7 mouse cellular contexts compared by ENCODE assay signal in the genomic region with DNA sequence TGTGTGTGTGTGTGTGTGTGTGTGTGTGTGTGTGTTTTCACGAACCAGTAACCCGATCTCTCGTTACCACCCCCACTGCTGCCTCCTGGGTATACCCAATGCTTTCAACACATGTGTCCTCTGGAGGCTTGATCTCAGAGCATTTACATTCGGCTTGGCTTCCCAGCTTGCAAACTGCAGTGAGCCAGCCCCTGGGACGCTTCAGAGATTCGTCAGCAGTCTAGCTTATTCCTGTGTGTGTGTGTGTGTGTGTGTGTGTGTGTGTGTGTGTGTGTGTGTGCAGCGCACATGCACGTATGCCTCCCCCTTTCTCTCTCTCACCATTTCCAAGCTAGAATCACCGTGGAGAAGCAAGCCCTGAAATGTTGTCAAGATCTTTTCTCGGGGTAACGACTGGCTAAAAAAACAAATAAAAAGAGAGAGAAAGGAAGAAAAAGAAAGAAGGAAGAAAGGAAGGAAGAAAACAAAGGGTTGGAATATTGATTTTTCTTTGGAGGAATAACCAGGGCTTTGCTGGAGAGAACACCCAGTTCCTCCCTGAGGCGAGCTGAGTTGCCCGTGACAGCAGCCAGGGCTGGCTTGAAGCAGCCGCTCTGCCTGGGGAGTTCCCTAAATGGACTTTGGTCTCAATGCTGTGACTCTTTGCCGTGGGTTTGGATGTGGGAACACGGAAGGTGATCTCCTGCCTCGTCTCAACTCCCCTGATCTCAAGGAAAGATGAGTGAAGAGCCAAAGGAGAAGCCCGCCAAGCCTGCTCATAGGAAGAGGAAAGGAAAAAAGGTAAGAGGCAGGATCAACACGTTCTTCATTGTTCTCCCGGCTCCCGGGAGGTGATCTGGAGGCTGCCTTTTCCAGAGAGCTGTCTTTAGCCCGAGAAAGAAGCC.
DNase-seq lines count a peak whose midpoint lies in the region; ATAC-seq and TF ChIP-seq lines count a peak whose summit lies in the region.

No protein-coding gene starts in this region.

- peak overlapping the region; percentile 66 for H3K4me2 ChIP-seq in intestine, postnatal 0 days (replicated peaks; ENCODE audit: low read depth)
- H3K4me2 ChIP-seq in midbrain, embryonic 16.5 days (ENCODE audit: low read length): peak overlapping the region; percentile 41

- no peaks in the 10 kb centered on the region for H3K36me3 ChIP-seq in intestine, postnatal 0 days (ENCODE audit: control insufficient read depth, insufficient read depth)
- no peaks in the 10 kb centered on the region for H3K36me3 ChIP-seq in midbrain, embryonic 16.5 days (ENCODE audit: control insufficient read depth, insufficient read depth, low read length)

- peak; percentile 89 for DNase-seq in brain, adult 2 months (ENCODE audit: low read depth, low spot score)
- DNase-seq in embryo, embryonic 11 days: peak; percentile 85
- DNase-seq in gastrocnemius, postnatal 25 days: peak; percentile 44
- DNase-seq in left cerebral cortex, postnatal 25 days (ENCODE audit: low spot score in 2 of 2): peak; percentile 74 to 81
- DNase-seq in urinary bladder, postnatal 14 days (ENCODE audit: low spot score): peak; percentile 48

- ATAC-seq in intestine, postnatal 0 days: peak; percentile 86
- peak; percentile 73 for ATAC-seq in midbrain, embryonic 16.5 days

- H3K4me1 ChIP-seq in intestine, postnatal 0 days (replicated peaks; ENCODE audit: control insufficient read depth, insufficient read depth, low read length): no peaks in the 10 kb centered on the region
- peaks cover 28% of the 10 kb centered on the region for H3K4me1 ChIP-seq in midbrain, embryonic 16.5 days (ENCODE audit: control insufficient read depth, insufficient read depth, low read length)

- H3K9me3 ChIP-seq in intestine, postnatal 0 days (ENCODE audit: control insufficient read depth): no peaks in the 10 kb centered on the region
- H3K9me3 ChIP-seq in midbrain, embryonic 16.5 days (replicated peaks; ENCODE audit: control insufficient read depth, low read length, poor library complexity, severe bottlenecking): no peaks in the 10 kb centered on the region

- no peak for TF ChIP-seq CTCF in intestine, postnatal 0 days (IDR thresholded peaks at IDR 0.05; ENCODE audit: low read depth)

- intact Hi-C loops in left cerebral cortex, postnatal 25 days (cut with DNase I): loop anchor here (2.0 to 5.0 kb wide), 3 partner anchors 81 to 121 kb away; no protein-coding TSS in a partner anchor

- no peak overlapping the region for H3K27ac ChIP-seq in intestine, postnatal 0 days (ENCODE audit: low read depth, low read length)
- peak overlapping the region; percentile 95 for H3K27ac ChIP-seq in midbrain, embryonic 16.5 days (ENCODE audit: low read length)

- peak overlapping the region; percentile 35 for H3K4me3 ChIP-seq in intestine, postnatal 0 days (ENCODE audit: low read depth, low read length)
- H3K4me3 ChIP-seq in midbrain, embryonic 16.5 days (ENCODE audit: low read depth, low read length): peak overlapping the region; percentile 59

- 2% methylated on average over 22 of the region's 22 CpGs for WGBS in intestine, postnatal 0 days
- 2% methylated on average over 22 of the region's 22 CpGs for WGBS in midbrain, embryonic 16.5 days

- no peaks in the 10 kb centered on the region for H3K27me3 ChIP-seq in intestine, postnatal 0 days (replicated peaks; ENCODE audit: control insufficient read depth, insufficient read depth, low read length)
- no peaks in the 10 kb centered on the region for H3K27me3 ChIP-seq in midbrain, embryonic 16.5 days (ENCODE audit: control insufficient read depth, insufficient read depth, low read depth, low read length)

- peak overlapping the region; percentile 1; the same call in 1 of the 2 replicates for H3K9ac ChIP-seq in intestine, postnatal 0 days (ENCODE audit: low read depth, low read length)
- peak overlapping the region; percentile 77 for H3K9ac ChIP-seq in midbrain, embryonic 16.5 days (ENCODE audit: low read depth, low read length)
